Mouse (Mus musculus): Measurements from ENCODE around the gene Arhgap5. TPM values are rescaled to one million over a fixed set of nuclear protein-coding genes. Genes with fewer than 3 reads are reported as not detected.
A peak's percentile ranks its signal among the peaks of the same experiment; 100 is the strongest.

Arhgap5 gene
- polyA plus RNA-seq, 1 experiment from 2014 or later, result 41.0 TPM

GRCm38 (mm10) chr12:52595389-52596185 lies 91.8 kb downstream of the Arhgap5 start:
- H3K27ac ChIP-seq (ENCODE audit: low read length), result no peak overlapping the region
- no peaks in the 10 kb centered on the region for H3K36me3 ChIP-seq (ENCODE audit: insufficient read depth, low read length)
- H3K4me1 ChIP-seq (ENCODE audit: insufficient read depth, low read length), result no peaks in the 10 kb centered on the region
- no peak for ATAC-seq (ENCODE audit: low FRiP score, low TSS enrichment)
- H3K9ac ChIP-seq (replicated peaks; ENCODE audit: low read length), result no peak overlapping the region
- H3K4me2 ChIP-seq (replicated peaks; ENCODE audit: low read depth, low read length), result no peak overlapping the region
- H3K9me3 ChIP-seq (ENCODE audit: low read length), result peaks cover 5% of the 10 kb centered on the region; the same call in 1 of the 2 replicates
- WGBS, result 88% methylated on average over 7 of the region's 7 CpGs
- H3K27me3 ChIP-seq (ENCODE audit: insufficient read depth, low read length), result no peaks in the 10 kb centered on the region
- no peak overlapping the region for H3K4me3 ChIP-seq (ENCODE audit: low read length)

- no peaks in the 10 kb centered on the region for H3K36me3 ChIP-seq (ENCODE audit: insufficient read depth, low read length)
- 11% methylated on average over 2 of the region's 2 CpGs for WGBS
- H3K4me2 ChIP-seq (replicated peaks; ENCODE audit: low read depth, low read length), result peak overlapping the region; percentile 69
- peak overlapping the region; percentile 90 for H3K9ac ChIP-seq (replicated peaks; ENCODE audit: low read length)
- no peaks in the 10 kb centered on the region for H3K27me3 ChIP-seq (ENCODE audit: insufficient read depth, low read length)
- H3K27ac ChIP-seq (ENCODE audit: low read length), result no peak overlapping the region; the same call in 1 of the 2 replicates
- no peak for ATAC-seq (ENCODE audit: low FRiP score, low TSS enrichment)
- peaks cover 12% of the 10 kb centered on the region for H3K4me1 ChIP-seq (ENCODE audit: insufficient read depth, low read length)
- peak overlapping the region; percentile 96 for H3K4me3 ChIP-seq (ENCODE audit: low read length)
- peaks cover 5% of the 10 kb centered on the region; the same call in 1 of the 2 replicates for H3K9me3 ChIP-seq (ENCODE audit: low read length)
Observed at GRCm38 (mm10) chr12:52602471-52602870, 98.7 kb downstream of the Arhgap5 start.

GRCm38 (mm10) chr12:52602883-52603694 lies 99.3 kb downstream of the Arhgap5 start:
- Histone ChIP-seq H3K9me3 (ENCODE audit: low read length) (peaks cover 5% of the 10 kb centered on the region; the same call in 1 of the 2 replicates), H3K27me3 (ENCODE audit: insufficient read depth, low read length) (no peaks in the 10 kb centered on the region), H3K27ac (ENCODE audit: low read length) (peak overlapping the region; percentile 93), H3K9ac (replicated peaks; ENCODE audit: low read length) (peak overlapping the region; percentile 90), H3K4me1 (ENCODE audit: insufficient read depth, low read length) (peaks cover 12% of the 10 kb centered on the region), H3K36me3 (ENCODE audit: insufficient read depth, low read length) (no peaks in the 10 kb centered on the region), H3K4me2 (replicated peaks; ENCODE audit: low read depth, low read length) (peak overlapping the region; percentile 69), H3K4me3 (ENCODE audit: low read length) (peak overlapping the region; percentile 96)
- peak; percentile 91 for ATAC-seq (ENCODE audit: low FRiP score, low TSS enrichment)
- WGBS, result 0% methylated on average over 35 of the region's 35 CpGs

- Histone ChIP-seq H3K27me3 (ENCODE audit: insufficient read depth, low read length) (no peaks in the 10 kb centered on the region), H3K9ac (replicated peaks; ENCODE audit: low read length) (peak overlapping the region; percentile 90), H3K4me2 (replicated peaks; ENCODE audit: low read depth, low read length) (peak overlapping the region; percentile 69), H3K4me3 (ENCODE audit: low read length) (peak overlapping the region; percentile 96), H3K36me3 (ENCODE audit: insufficient read depth, low read length) (no peaks in the 10 kb centered on the region), H3K4me1 (ENCODE audit: insufficient read depth, low read length) (peaks cover 12% of the 10 kb centered on the region), H3K27ac (ENCODE audit: low read length) (peak overlapping the region; percentile 93), H3K9me3 (ENCODE audit: low read length) (no peaks in the 10 kb centered on the region)
- under 1% methylated on average over 21 of the region's 21 CpGs for WGBS
- peak; percentile 79; the same call in 1 of the 2 replicates for ATAC-seq (ENCODE audit: low FRiP score, low TSS enrichment)
Observed at GRCm38 (mm10) chr12:52603695-52604255, 100.0 kb downstream of the Arhgap5 start.

GRCm38 (mm10) chr12:52604256-52604991 lies 100.7 kb downstream of the Arhgap5 start:
- Histone ChIP-seq H3K4me3 (ENCODE audit: low read length) (peak overlapping the region; percentile 96), H3K27me3 (ENCODE audit: insufficient read depth, low read length) (no peaks in the 10 kb centered on the region), H3K4me1 (ENCODE audit: insufficient read depth, low read length) (peaks cover 12% of the 10 kb centered on the region), H3K4me2 (replicated peaks; ENCODE audit: low read depth, low read length) (peak overlapping the region; percentile 69), H3K27ac (ENCODE audit: low read length) (peak overlapping the region; percentile 93), H3K36me3 (ENCODE audit: insufficient read depth, low read length) (no peaks in the 10 kb centered on the region), H3K9ac (replicated peaks; ENCODE audit: low read length) (peak overlapping the region; percentile 91), H3K9me3 (ENCODE audit: low read length) (no peaks in the 10 kb centered on the region)
- WGBS, result under 1% methylated on average over 33 of the region's 33 CpGs
- ATAC-seq (ENCODE audit: low FRiP score, low TSS enrichment), result peak; percentile 91

GRCm38 (mm10) chr12:52604992-52605652 lies 101.3 kb downstream of the Arhgap5 start:
- 51% methylated on average over 13 of the region's 13 CpGs for WGBS
- Histone ChIP-seq H3K36me3 (ENCODE audit: insufficient read depth, low read length) (no peaks in the 10 kb centered on the region), H3K4me3 (ENCODE audit: low read length) (peak overlapping the region; percentile 96), H3K27ac (ENCODE audit: low read length) (peak overlapping the region; percentile 93), H3K27me3 (ENCODE audit: insufficient read depth, low read length) (no peaks in the 10 kb centered on the region), H3K4me1 (ENCODE audit: insufficient read depth, low read length) (peaks cover 12% of the 10 kb centered on the region), H3K4me2 (replicated peaks; ENCODE audit: low read depth, low read length) (peak overlapping the region; percentile 69), H3K9ac (replicated peaks; ENCODE audit: low read length) (peak overlapping the region; percentile 91; the same call in 1 of the 2 replicates), H3K9me3 (ENCODE audit: low read length) (no peaks in the 10 kb centered on the region)
- no peak for ATAC-seq (ENCODE audit: low FRiP score, low TSS enrichment)

- ATAC-seq (ENCODE audit: low FRiP score, low TSS enrichment), result no peak
- no peaks in the 10 kb centered on the region for H3K27me3 ChIP-seq (ENCODE audit: insufficient read depth, low read length)
- WGBS, result 72% methylated on average over 4 of the region's 4 CpGs
Observed at GRCm38 (mm10) chr12:52607411-52607810, 103.6 kb downstream of the Arhgap5 start.

GRCm38 (mm10) chr12:52615703-52616102 lies 111.9 kb downstream of the Arhgap5 start:
- Histone ChIP-seq H3K4me2 (replicated peaks; ENCODE audit: low read depth, low read length) (no peak overlapping the region), H3K9ac (replicated peaks; ENCODE audit: low read length) (no peak overlapping the region), H3K36me3 (ENCODE audit: insufficient read depth, low read length) (no peaks in the 10 kb centered on the region), H3K4me1 (ENCODE audit: insufficient read depth, low read length) (no peaks in the 10 kb centered on the region), H3K9me3 (ENCODE audit: low read length) (no peaks in the 10 kb centered on the region), H3K27me3 (ENCODE audit: insufficient read depth, low read length) (no peaks in the 10 kb centered on the region), H3K27ac (ENCODE audit: low read length) (no peak overlapping the region), H3K4me3 (ENCODE audit: low read length) (no peak overlapping the region)
- WGBS, result 80% methylated on average over 3 of the region's 3 CpGs
- ATAC-seq (ENCODE audit: low FRiP score, low TSS enrichment), result no peak

More at GRCm38 (mm10) chr12:52607411-52607810, 103.6 kb downstream of the Arhgap5 start:
- H3K4me3 ChIP-seq (ENCODE audit: low read length), result no peak overlapping the region
- H3K9me3 ChIP-seq (ENCODE audit: low read length), result no peaks in the 10 kb centered on the region
- H3K9ac ChIP-seq (replicated peaks; ENCODE audit: low read length), result no peak overlapping the region
- no peaks in the 10 kb centered on the region for H3K36me3 ChIP-seq (ENCODE audit: insufficient read depth, low read length)
- no peak overlapping the region for H3K27ac ChIP-seq (ENCODE audit: low read length)
- H3K4me2 ChIP-seq (replicated peaks; ENCODE audit: low read depth, low read length), result no peak overlapping the region
- H3K4me1 ChIP-seq (ENCODE audit: insufficient read depth, low read length), result peaks cover 8% of the 10 kb centered on the region
